Mouse (Mus musculus) C2C12 (cell line): Measurements from ENCODE around the gene Gm21748. TPM values are rescaled to one million over a fixed set of nuclear protein-coding genes. Genes with fewer than 3 reads are reported as not detected.
"Not testable (repeated sequence)": the region's sequence is repeated elsewhere in the genome, so short reads cannot be mapped to it uniquely, and the experiment has no call there.

Experiments
- H3K27me3 ChIP-seq: one replicate; pipeline ENCODE4 v1.6.1; 2011; ENCODE audit not compliant: control insufficient read depth, insufficient read depth, insufficient read length
- H3K36me3 ChIP-seq: one replicate; pipeline ENCODE4 v1.6.1; 2011; ENCODE audit not compliant: control insufficient read depth, insufficient read depth
- H3K4me3 ChIP-seq: one replicate; pipeline ENCODE4 v1.5.1; 2011; ENCODE audit warnings: mild to moderate bottlenecking, control low read depth; ENCODE audit not compliant: poor library complexity, insufficient read depth, severe bottlenecking
- H3K79me2 ChIP-seq: one replicate; pipeline ENCODE4 v1.6.1; 2011; ENCODE audit not compliant: control insufficient read depth, insufficient read depth
- H3K79me3 ChIP-seq: one replicate; pipeline ENCODE4 v1.6.1; 2011; ENCODE audit warnings: low read depth, control low read depth
- H3ac ChIP-seq: one replicate; pipeline ENCODE3; 2011; ENCODE audit warnings: low read depth; ENCODE audit not compliant: control insufficient read depth, insufficient read length
- long read RNA-seq, 2 experiments: library from polyadenylated mRNA; unstranded; transcript quantifications; one replicate each; pipeline ENCODE4 v2.0.0; 2019 to 2020
- polyA plus RNA-seq: library from polyadenylated mRNA; unstranded; fragments of >200 nt; fragmentation: generic; extraction: Trizol; gene quantifications from one replicate; pipeline ENCODE4 v1.2.1, GENCODE M21; 2012; ENCODE audit warnings: missing spikeins

Gm21748 gene
- not detected for polyA plus RNA-seq
- long read RNA-seq, experiment 1 = 0 reads
- long read RNA-seq, experiment 2 = 0 reads

DNA sequence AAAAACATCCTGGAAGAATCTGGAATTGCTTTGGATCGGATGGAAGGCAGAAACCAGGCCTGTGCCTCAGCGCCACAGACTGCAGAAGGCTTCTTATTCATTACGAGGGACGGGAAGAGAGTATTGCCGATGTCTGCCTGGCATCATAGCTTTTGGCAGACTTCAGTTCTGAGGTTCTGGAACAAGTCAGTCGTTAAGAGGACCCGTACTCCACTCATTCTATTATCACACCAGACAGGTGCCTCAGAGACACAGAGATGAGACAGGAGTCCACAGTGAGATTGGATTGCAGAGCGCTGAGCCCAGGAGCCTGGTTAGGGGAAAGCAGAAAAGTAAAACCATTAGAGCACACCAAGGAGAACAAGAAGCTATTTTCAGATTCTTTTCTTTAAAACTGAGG, at the start of gene Gm21748:
TSS of gene Gm21748 (minus strand) at position 101 of the 400 bp plus-strand sequence.
- not testable (repeated sequence) for H3K79me3 ChIP-seq, H3K27me3 ChIP-seq, H3ac ChIP-seq, H3K36me3 ChIP-seq, H3K4me3 ChIP-seq, H3K79me2 ChIP-seq

Other genes starting within 250 kb of the Gm21748 start
- gene Gm21860, start 84.4 kb downstream of the Gm21748 start, polyA plus RNA-seq = not detected
- not detected for gene Gm47283, start 54.4 kb downstream of the Gm21748 start, polyA plus RNA-seq